Mouse (Mus musculus) MEL (cell line): ENCODE results near the gene Npcd. TPM values are rescaled to one million over a fixed set of nuclear protein-coding genes. Genes with fewer than 3 reads are reported as not detected.

ENCODE experiments used
- DNase-seq: peaks from one replicate; pipeline ENCODE4 v3.0.0; 2011; ENCODE audit warnings: low read depth, low spot score
- H3K27ac ChIP-seq: 2 replicates; pipeline ENCODE4 v1.5.1; 2012; ENCODE audit warnings: low read depth, mild to moderate bottlenecking, control low read depth, low read length, moderate library complexity; ENCODE audit not compliant: control insufficient read depth
- H3K27me3 ChIP-seq, 2 experiments: fragments of 150-350 bp in 1 of 2; sonication (generic) in 1 of 2; 2 replicates each; pipeline ENCODE4 v1.6.1; 2012; ENCODE audit warnings: low read length in 2 of 2, mild to moderate bottlenecking in 2 of 2, improper control_type of control experiment in 1 of 2, moderate library complexity in 1 of 2; ENCODE audit not compliant: insufficient read depth in 2 of 2, control insufficient read depth in 1 of 2
- H3K36me3 ChIP-seq, 2 experiments: 2 replicates each; pipeline ENCODE4 v1.6.1; 2012 to 2014; ENCODE audit warnings: low read length in 2 of 2, improper control_type of control experiment in 1 of 2, inconsistent platforms in 1 of 2, mild to moderate bottlenecking in 1 of 2; ENCODE audit not compliant: insufficient read depth in 2 of 2, control insufficient read depth in 1 of 2
- H3K4me1 ChIP-seq, 2 experiments: fragments of 150-350 bp in 1 of 2; sonication (generic) in 1 of 2; 2 replicates each; pipeline ENCODE4 v1.6.1; 2012; ENCODE audit warnings: low read length in 2 of 2, improper control_type of control experiment in 1 of 2, mild to moderate bottlenecking in 1 of 2; ENCODE audit not compliant: insufficient read depth in 2 of 2, control insufficient read depth in 1 of 2
- H3K4me3 ChIP-seq, 2 experiments: fragments of 150-350 bp in 1 of 2; sonication (generic) in 1 of 2; 2 replicates each; pipeline ENCODE4 v1.5.1; 2012; ENCODE audit warnings: low read depth in 2 of 2, low read length in 2 of 2, mild to moderate bottlenecking in 2 of 2, moderate library complexity in 2 of 2, control low read depth in 1 of 2, improper control_type of control experiment in 1 of 2; ENCODE audit not compliant: control insufficient read depth in 1 of 2, insufficient read depth in 1 of 2
- H3K79me2 ChIP-seq: 2 replicates; pipeline ENCODE4 v1.6.1; 2012; ENCODE audit warnings: mild to moderate bottlenecking, low read length, moderate library complexity; ENCODE audit not compliant: control insufficient read depth, poor library complexity, insufficient read depth
- H3K9ac ChIP-seq: 2 replicates; pipeline ENCODE4 v1.6.1; 2012; ENCODE audit warnings: low read depth, mild to moderate bottlenecking, control low read depth, low read length, moderate library complexity; ENCODE audit not compliant: control insufficient read depth, poor library complexity, severe bottlenecking
- H3K9me3 ChIP-seq: fragments of 150-350 bp; sonication (generic); replicated peaks from 2 replicates; pipeline ENCODE4 v1.6.1; 2012; ENCODE audit warnings: mild to moderate bottlenecking, low read length, improper control_type of control experiment, moderate library complexity; ENCODE audit not compliant: insufficient read depth
- BHLHE40 ChIP-seq: IDR thresholded peaks from 2 replicates; pipeline ENCODE4 v1.6.1; 2012; ENCODE audit warnings: low read depth, mild to moderate bottlenecking, inconsistent platforms, low read length, improper control_type of control experiment, borderline replicate concordance
- CHD1 ChIP-seq: IDR thresholded peaks from 2 replicates; pipeline ENCODE4 v1.6.1; 2012; ENCODE audit warnings: low read depth, mild to moderate bottlenecking, inconsistent platforms, low read length, improper control_type of control experiment
- CHD2 ChIP-seq: IDR thresholded peaks from 2 replicates; pipeline ENCODE4 v1.6.1; 2011; ENCODE audit warnings: low read length, improper control_type of control experiment
- GABPA ChIP-seq: IDR thresholded peaks from 2 replicates; pipeline ENCODE4 v1.6.1; 2012; ENCODE audit warnings: low read depth, mild to moderate bottlenecking, inconsistent platforms, low read length, improper control_type of control experiment, moderate library complexity
- GATA1 ChIP-seq: IDR thresholded peaks from 2 replicates; pipeline ENCODE4 v1.6.1; 2011; ENCODE audit warnings: low read depth, low read length, improper control_type of control experiment
- JUND ChIP-seq: IDR thresholded peaks from 2 replicates; pipeline ENCODE4 v1.6.1; 2011; ENCODE audit warnings: low read depth, mild to moderate bottlenecking, improper control_type of control experiment, low read length
- MAFK ChIP-seq: IDR thresholded peaks from 2 replicates; pipeline ENCODE4 v1.6.1; 2011; ENCODE audit warnings: low read depth, mild to moderate bottlenecking, low read length, improper control_type of control experiment, borderline replicate concordance
- MAX ChIP-seq: IDR thresholded peaks from 2 replicates; pipeline ENCODE4 v1.6.1; 2011; ENCODE audit warnings: low read length, improper control_type of control experiment
- MAZ ChIP-seq: IDR thresholded peaks from 2 replicates; pipeline ENCODE4 v1.6.1; 2012; ENCODE audit warnings: low read depth, mild to moderate bottlenecking, inconsistent platforms, low read length, improper control_type of control experiment
- MEF2A ChIP-seq: IDR thresholded peaks from 2 replicates; pipeline ENCODE4 v1.6.1; 2014; ENCODE audit warnings: low read depth, mild to moderate bottlenecking, inconsistent platforms, low read length, improper control_type of control experiment; ENCODE audit not compliant: poor library complexity, insufficient replicate concordance, severe bottlenecking; ENCODE audit errors: extremely low read depth
- MXI1 ChIP-seq: IDR thresholded peaks from 2 replicates; pipeline ENCODE4 v1.6.1; 2011; ENCODE audit warnings: mild to moderate bottlenecking, low read depth, low read length, improper control_type of control experiment
- NELFE ChIP-seq: IDR thresholded peaks from 2 replicates; pipeline ENCODE4 v1.6.1; 2011; ENCODE audit warnings: low read depth, low read length, improper control_type of control experiment
- NRF1 ChIP-seq: IDR thresholded peaks from 2 replicates; pipeline ENCODE4 v1.6.1; 2014; ENCODE audit warnings: low read depth, mild to moderate bottlenecking, inconsistent platforms, low read length, improper control_type of control experiment, moderate library complexity; ENCODE audit not compliant: poor library complexity, insufficient read depth, severe bottlenecking
- POLR2AphosphoS5 ChIP-seq: IDR thresholded peaks from 2 replicates; pipeline ENCODE4 v1.6.1; 2012; ENCODE audit warnings: low read depth, borderline replicate concordance, mild to moderate bottlenecking, inconsistent platforms, low read length, moderate library complexity, mixed read lengths
- RAD21 ChIP-seq: IDR thresholded peaks from 2 replicates; pipeline ENCODE4 v1.6.1; 2011; ENCODE audit warnings: mild to moderate bottlenecking, low read depth, low read length, improper control_type of control experiment
- RCOR1 ChIP-seq: IDR thresholded peaks from 2 replicates; pipeline ENCODE4 v1.6.1; 2012; ENCODE audit warnings: low read depth, mild to moderate bottlenecking, inconsistent platforms, low read length, improper control_type of control experiment
- SIN3A ChIP-seq: IDR thresholded peaks from 2 replicates; pipeline ENCODE4 v1.6.1; 2012; ENCODE audit warnings: low read length, improper control_type of control experiment, inconsistent platforms
- SMC3 ChIP-seq: IDR thresholded peaks from 2 replicates; pipeline ENCODE4 v1.6.1; 2011; ENCODE audit warnings: low read depth, low read length, improper control_type of control experiment
- TAL1 ChIP-seq: IDR thresholded peaks from 2 replicates; pipeline ENCODE4 v1.6.1; 2012; ENCODE audit warnings: mild to moderate bottlenecking, inconsistent platforms, low read length, moderate library complexity, mixed read lengths
- TBP ChIP-seq: IDR thresholded peaks from 2 replicates; pipeline ENCODE4 v1.8.0; 2011; ENCODE audit warnings: low read depth, low read length, improper control_type of control experiment
- UBTF ChIP-seq: IDR thresholded peaks from 2 replicates; pipeline ENCODE4 v1.6.1; 2012; ENCODE audit warnings: low read depth, mild to moderate bottlenecking, inconsistent platforms, low read length, improper control_type of control experiment, moderate library complexity, borderline replicate concordance; ENCODE audit not compliant: insufficient read depth
- ZMIZ1 ChIP-seq: IDR thresholded peaks from 2 replicates; pipeline ENCODE4 v1.6.1; 2012; ENCODE audit warnings: low read depth, mild to moderate bottlenecking, inconsistent platforms, low read length, improper control_type of control experiment, moderate library complexity
- polyA plus RNA-seq, 2 experiments: library from polyadenylated mRNA; stranded (reverse) in 1 of 2; unstranded in 1 of 2; fragments of >175 nt in 1 of 2; fragments of >200 nt in 1 of 2; gene quantifications; 2 replicates each; pipeline versions ENCODE4 v1.2.1 to v1.2.4; 2012; ENCODE audit warnings: low replicate concordance in 2 of 2, low read depth in 1 of 2; ENCODE audit not compliant: insufficient read length in 2 of 2, insufficient read depth in 1 of 2, missing spikeins in 1 of 2
- total RNA-seq: library from RNA; depleted of rRNA; stranded (reverse); fragments of 300-350 nt; gene quantifications from 2 replicates; pipeline ENCODE4 v1.2.3, GENCODE M21; 2012

Gene Npcd
- total and polyA plus RNA-seq, 3 experiments, result not detected

DNA sequence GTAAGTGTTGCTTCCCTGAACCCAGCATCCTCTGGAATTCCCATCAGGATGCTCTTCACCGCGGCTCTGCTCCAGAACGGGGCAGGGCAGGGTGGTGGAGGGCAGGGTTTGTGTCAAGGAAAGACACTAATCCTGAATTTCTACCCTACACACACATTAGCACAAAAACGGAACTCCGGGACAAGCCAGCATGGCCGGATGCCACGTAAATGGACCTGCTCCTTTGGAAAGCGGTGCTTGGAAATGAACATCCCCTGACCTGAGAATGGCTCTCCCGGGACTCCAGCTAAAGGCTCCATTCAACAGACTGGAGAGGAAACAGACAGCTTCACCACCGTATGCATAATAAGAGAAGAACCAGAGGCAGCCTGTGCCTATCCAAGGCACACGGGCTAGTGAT lies 33.3 kb downstream of the Npcd start:
- H3K4me1 ChIP-seq, result no peaks in the 10 kb centered on the region
- DNase-seq, result no peak
- H3K79me2 ChIP-seq, result no peaks in the 10 kb centered on the region
- H3K4me3 ChIP-seq, result no peak overlapping the region
- TF ChIP-seq POLR2AphosphoS5 (no peak), SIN3A (no peak), RAD21 (no peak), MAX (no peak), UBTF (no peak), MXI1 (no peak), MAFK (no peak), MAZ (no peak), CHD2 (no peak), GABPA (no peak), NRF1 (no peak), NELFE (no peak), GATA1 (no peak), CHD1 (no peak), BHLHE40 (no peak), JUND (no peak), RCOR1 (no peak), MEF2A (no peak), ZMIZ1 (no peak)
- no peaks in the 10 kb centered on the region for H3K36me3 ChIP-seq
- H3K27ac ChIP-seq, result no peak overlapping the region
- H3K27me3 ChIP-seq, result 0 out of 4 replicates have a peak, but pooled peaks cover 0 to 2% of the 10 kb centered on the region in 2 experiments
- no peak overlapping the region for H3K9ac ChIP-seq
- H3K9me3 ChIP-seq, result no peaks in the 10 kb centered on the region

DNA sequence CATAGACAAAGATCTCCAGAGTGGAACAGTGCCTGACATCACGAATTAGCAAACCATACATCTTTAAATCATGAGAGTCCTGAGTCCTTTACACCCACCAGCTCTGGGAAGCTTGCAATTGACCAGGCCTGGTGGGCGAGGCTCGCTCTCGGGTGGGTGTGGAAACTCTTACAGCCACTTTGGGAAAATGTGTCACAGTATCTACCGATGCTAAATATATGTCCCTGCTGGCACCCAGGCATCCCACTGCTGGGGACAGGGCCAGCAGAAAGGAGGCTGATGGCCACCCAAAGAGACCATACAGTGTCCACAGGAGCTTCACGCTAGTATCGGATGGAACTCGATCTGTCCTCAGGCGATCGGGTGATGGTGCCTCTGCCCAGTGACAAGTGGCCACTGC lies 35.4 kb downstream of the Npcd start:
- no peak overlapping the region for H3K27ac ChIP-seq
- H3K27me3 ChIP-seq, result 0 out of 4 replicates have a peak, but pooled peaks cover 0 to 2% of the 10 kb centered on the region in 2 experiments
- TF ChIP-seq TAL1 (no peak), SMC3 (no peak), CHD1 (no peak), RCOR1 (no peak), TBP (no peak)
- no peaks in the 10 kb centered on the region for H3K4me1 ChIP-seq
- no peak overlapping the region for H3K4me3 ChIP-seq
- H3K9ac ChIP-seq, result no peak overlapping the region
- H3K36me3 ChIP-seq, result no peaks in the 10 kb centered on the region
- H3K9me3 ChIP-seq, result no peaks in the 10 kb centered on the region
- DNase-seq, result no peak
- H3K79me2 ChIP-seq, result no peaks in the 10 kb centered on the region
